In the genomic region with DNA sequence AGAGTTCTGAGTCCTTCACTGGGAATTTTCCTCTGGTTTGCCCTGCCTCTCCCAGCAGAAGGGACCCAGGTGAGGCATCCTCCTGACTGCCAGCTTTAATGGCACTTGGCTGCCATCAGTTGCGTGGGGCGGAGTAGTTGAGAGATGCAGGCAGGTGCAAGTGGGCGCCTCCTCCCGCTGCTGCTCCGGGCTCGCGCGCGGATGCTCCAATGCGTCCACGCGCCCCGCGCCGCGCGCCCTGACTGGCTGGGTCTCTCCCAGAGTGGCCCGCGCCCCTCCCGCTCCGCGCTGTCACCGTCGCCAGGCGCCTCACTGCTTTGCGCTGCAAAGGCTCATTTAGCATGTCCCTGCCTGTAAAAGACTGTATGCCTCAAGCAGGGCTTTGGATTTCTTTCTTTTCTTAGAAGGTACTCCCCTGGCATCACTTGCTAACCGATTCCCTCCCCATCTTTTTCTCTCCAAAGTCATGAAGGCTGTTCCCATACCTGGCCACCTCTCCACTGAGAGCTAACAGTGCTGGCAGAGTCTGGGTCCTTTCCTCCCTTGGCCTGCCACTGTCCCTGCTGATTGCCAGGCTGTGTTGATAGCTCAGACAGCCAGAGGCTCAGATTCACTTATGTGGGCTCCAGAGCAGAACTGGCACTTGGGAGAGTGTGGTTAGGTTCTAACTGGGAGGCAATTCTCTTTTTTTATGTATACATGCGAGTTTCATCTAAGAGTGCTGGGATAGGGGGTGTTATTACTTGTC, we compare ENCODE assay signal across 8 mouse cellular contexts. TPM values are rescaled to one million over a fixed set of nuclear protein-coding genes. Genes with fewer than 3 reads are reported as not detected.
DNase-seq lines count a peak whose midpoint lies in the region; ATAC-seq and TF ChIP-seq lines count a peak whose summit lies in the region.

A gene (minus strand): TSS at position 160 of the 748 bp plus-strand sequence.

- H3K9me3 ChIP-seq in forebrain, postnatal 0 days (ENCODE audit: low read length), result no peaks in the 10 kb centered on the region
- H3K9me3 ChIP-seq in neural tube, embryonic 15.5 days (replicated peaks), result no peaks in the 10 kb centered on the region

- 5% methylated on average over 28 of the region's 28 CpGs for WGBS in forebrain, postnatal 0 days
- WGBS in neural tube, embryonic 15.5 days, result 2% methylated on average over 23 of the region's 28 CpGs

- H3K36me3 ChIP-seq in forebrain, postnatal 0 days (ENCODE audit: insufficient read depth), result no peaks in the 10 kb centered on the region
- H3K36me3 ChIP-seq in neural tube, embryonic 15.5 days, result no peaks in the 10 kb centered on the region

- ATAC-seq in forebrain, postnatal 0 days, result peak; percentile 95
- peak; percentile 91 for ATAC-seq in neural tube, embryonic 15.5 days (ENCODE audit: low FRiP score)
- ATAC-seq in granulocyte monocyte progenitor cell, adult 5-6 weeks (replicated peaks; ENCODE audit: poor library complexity, severe bottlenecking), result no peak

- H3K27ac ChIP-seq in forebrain, postnatal 0 days (ENCODE audit: low read depth, low read length), result peak within 1 kb of the TSS; percentile 69
- peak within 1 kb of the TSS; percentile 80 for H3K27ac ChIP-seq in neural tube, embryonic 15.5 days (replicated peaks)

- H3K9ac ChIP-seq in forebrain, postnatal 0 days, result peak within 1 kb of the TSS; percentile 55
- peak within 1 kb of the TSS; percentile 54 for H3K9ac ChIP-seq in neural tube, embryonic 15.5 days (replicated peaks)

- no peaks in the 10 kb centered on the region for H3K27me3 ChIP-seq in forebrain, postnatal 0 days (ENCODE audit: insufficient read depth, low read length)
- no peaks in the 10 kb centered on the region for H3K27me3 ChIP-seq in neural tube, embryonic 15.5 days (replicated peaks)

- peak; percentile 2; the same call in 1 of the 2 replicates for TF ChIP-seq CTCF in forebrain, postnatal 0 days (IDR thresholded peaks at IDR 0.05; ENCODE audit: low read depth)

- peak; percentile 7 for DNase-seq in adrenal gland, postnatal 10 days
- DNase-seq in adrenal gland, postnatal 14 days, result no peak
- DNase-seq in cerebellum, adult 11-12 months, result peak; percentile 14
- peak; percentile 84 for DNase-seq in forebrain, postnatal 0 days
- DNase-seq in left cerebral cortex, adult 8-10 months (ENCODE audit: low spot score in 2 of 2), result peak; percentile 59 to 79
- no peak for DNase-seq in natural killer cell, adult 2 months (ENCODE audit: low spot score in 2 of 2)

- peak within 1 kb of the TSS; percentile 50 for H3K4me3 ChIP-seq in forebrain, postnatal 0 days (ENCODE audit: low read depth, low read length)
- peak within 1 kb of the TSS; percentile 55 for H3K4me3 ChIP-seq in neural tube, embryonic 15.5 days (replicated peaks)

- 0 out of 2 replicates have a peak, but pooled peaks cover 7% of the 10 kb centered on the region for H3K4me1 ChIP-seq in forebrain, postnatal 0 days (ENCODE audit: insufficient read depth)
- H3K4me1 ChIP-seq in neural tube, embryonic 15.5 days, result peaks cover 23% of the 10 kb centered on the region

- H3K4me2 ChIP-seq in forebrain, postnatal 0 days (ENCODE audit: low read depth), result peak within 1 kb of the TSS; percentile 85
- peak within 1 kb of the TSS; percentile 70 for H3K4me2 ChIP-seq in neural tube, embryonic 15.5 days

RNA-seq across cellular contexts. Expression of the gene that starts here (rescaled TPM):
- total RNA-seq in adrenal gland, postnatal 10 days (2021), result 1 to 10 TPM in 1 of 2 experiments, under 1 TPM in 1; 0.63 to 1.2 TPM
- 0.15 and 0.64 TPM in 2 replicates for total RNA-seq in adrenal gland, postnatal 14 days (2021)
- total RNA-seq in forebrain, postnatal 0 days (2014; rRNA removed), result 25.9 and 30.9 TPM in 2 replicates
- polyA plus RNA-seq in forebrain, postnatal 0 days (2015; fragmentation: Nextera tagmentation; extraction: Ambion mirVana), result 11.2 and 15.5 TPM in 2 replicates
- 10 to 100 TPM; 19.5 to 25.7 (median 24.1) TPM for total RNA-seq in left cerebral cortex, adult 8-10 months (2022)
- polyA plus RNA-seq in neural tube, embryonic 15.5 days (2015; fragmentation: Nextera tagmentation; extraction: Ambion mirVana), result 18.2 and 24.6 TPM in 2 replicates
- total RNA-seq in granulocyte monocyte progenitor cell, adult 5-6 weeks (2014; fragmentation: Nextera tagmentation), result not detected in 2 replicates
- not detected in 2 replicates for total RNA-seq in granulocyte monocyte progenitor cell, adult 5-6 weeks (2017)

Comparison
In these comparisons a context has a peak if more than half of its experiments do, and no peak if none do; other contexts are left out.
1. RNA of the gene that starts here (total RNA-seq): 25.9 to 30.9 TPM in forebrain, postnatal 0 days and 19.5 to 25.7 TPM in left cerebral cortex, adult 8-10 months; 0.63 to 1.2 TPM in adrenal gland, postnatal 10 days, 0.15 to 0.64 TPM in adrenal gland, postnatal 14 days and not detected in granulocyte monocyte progenitor cell, adult 5-6 weeks; every median in the first group is over 4 times any median in the second.
2. DNase-seq: peak in adrenal gland, postnatal 10 days (single experiment), cerebellum, adult 11-12 months (single experiment), forebrain, postnatal 0 days (single experiment) and left cerebral cortex, adult 8-10 months (2 of 2); none in adrenal gland, postnatal 14 days (single experiment) and natural killer cell, adult 2 months (0 of 2).